Mouse (Mus musculus): ENCODE measurements around the gene Olfr11.

Olfr11 gene

DNA sequence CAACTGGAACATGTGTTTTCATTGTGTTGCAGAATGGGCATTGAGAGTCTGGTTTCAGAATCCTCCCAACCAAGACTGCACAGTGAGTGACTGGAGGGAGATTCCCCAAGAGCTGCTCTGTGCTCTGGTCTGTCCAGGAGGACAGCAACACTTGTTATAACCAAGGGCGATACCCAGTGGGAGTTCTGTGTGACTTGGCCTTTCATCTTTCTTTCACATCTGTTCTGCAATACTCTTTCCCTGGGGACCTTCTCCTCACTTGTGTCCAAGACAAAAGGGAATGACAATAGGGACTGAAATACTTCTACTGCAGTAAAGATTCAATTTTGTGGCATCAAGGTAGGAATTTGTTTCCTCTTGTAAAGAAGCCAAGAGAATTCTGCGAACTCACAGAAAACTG lies at the start of gene Olfr11:
Gene Olfr11 (minus strand): TSS at position 101 of the 400 bp plus-strand sequence.
- no peak for DNase-seq (ENCODE audit: low read depth)

DNA sequence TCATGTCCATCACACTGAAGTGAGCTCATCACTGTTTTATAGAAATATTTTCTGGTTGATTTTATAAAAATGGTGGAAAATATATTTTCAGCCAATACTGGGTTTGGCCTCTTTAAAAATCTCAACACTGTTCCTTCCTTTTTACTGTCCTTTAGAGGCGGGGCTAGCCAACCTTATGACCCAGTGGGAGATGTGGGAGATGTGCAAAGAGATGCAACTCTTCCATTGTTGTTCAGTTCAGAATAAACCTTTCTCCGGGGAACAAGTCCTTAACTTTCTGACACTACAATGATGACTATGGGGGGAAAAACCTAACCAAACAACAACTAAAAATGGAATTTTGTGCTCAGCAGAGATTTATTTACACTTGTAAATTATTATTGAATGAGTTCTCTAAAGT lies 35.0 kb upstream of the Olfr11 start, which contains the start of gene Olfr1360:
Gene Olfr1360 (minus strand): TSS at position 101 of the 400 bp plus-strand sequence.
- DNase-seq (ENCODE audit: low read depth) = no peak

DNA sequence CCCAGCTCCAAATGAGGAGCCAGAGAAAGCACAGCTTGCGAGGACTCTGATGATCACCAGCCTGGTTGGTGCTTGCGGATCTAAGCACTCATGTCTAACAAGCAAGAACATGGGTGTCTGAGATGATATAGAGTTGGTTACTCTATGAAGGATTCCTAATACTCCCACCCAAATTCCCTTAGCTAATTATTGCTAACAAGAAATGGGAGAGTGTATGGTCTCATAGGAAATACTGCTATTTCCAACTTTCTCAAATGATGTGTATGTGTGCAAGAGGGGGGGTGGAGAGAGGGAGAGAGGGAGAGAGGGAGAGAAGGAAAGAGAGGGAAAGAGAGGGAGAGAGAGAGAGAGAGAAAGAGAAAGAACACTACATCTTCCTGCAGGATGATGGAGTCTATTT lies 21.0 kb upstream of the Olfr11 start, which contains the start of gene Olfr1361:
Gene Olfr1361 (minus strand): TSS at position 101 of the 400 bp plus-strand sequence.
- DNase-seq (ENCODE audit: low read depth) = no peak

DNA sequence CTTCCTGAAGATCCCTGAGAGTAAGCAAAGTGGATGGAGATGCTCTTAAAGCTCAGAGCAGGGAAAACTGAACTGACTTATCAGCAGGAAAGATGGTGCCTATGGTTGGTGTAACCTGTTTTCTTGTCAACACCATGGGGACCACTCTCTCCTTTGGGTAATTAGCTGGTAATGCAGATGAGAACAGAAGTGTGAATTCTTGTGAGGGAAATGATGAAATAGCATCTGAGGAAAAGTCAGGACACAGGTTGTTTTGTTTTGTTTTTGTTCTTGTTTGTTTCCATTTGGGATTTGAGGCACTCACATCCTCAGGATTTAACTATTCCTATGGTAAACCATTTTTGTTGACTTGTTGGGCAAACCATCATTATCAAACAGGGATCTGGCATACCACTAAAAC lies 28.4 kb downstream of the Olfr11 start, which contains the start of gene Olfr1362:
Gene Olfr1362 (minus strand): TSS at position 101 of the 400 bp plus-strand sequence.
- no peak for DNase-seq (ENCODE audit: low read depth)

DNA sequence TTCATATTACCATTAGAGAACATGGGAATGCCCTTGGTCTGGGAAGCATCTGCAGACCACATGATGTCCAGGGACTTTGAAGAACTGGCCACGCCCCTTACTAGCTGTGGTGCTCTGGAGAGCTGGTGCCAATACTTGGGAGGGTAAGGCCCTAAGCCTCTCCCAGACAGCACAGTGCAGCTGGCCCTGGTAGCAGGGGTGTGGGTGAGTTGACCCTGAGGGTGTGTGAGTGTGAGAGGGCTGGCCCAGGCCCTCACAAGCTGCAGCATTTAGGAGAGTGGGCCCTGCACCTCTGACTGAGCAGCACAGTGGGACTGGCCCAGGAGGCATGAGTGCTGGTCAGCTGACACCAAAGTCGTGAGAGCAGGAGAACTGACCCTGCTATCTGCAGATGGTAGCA lies 50.7 kb downstream of the Olfr11 start:
- no peak for DNase-seq (ENCODE audit: low read depth)

All from c-Kit-positive CD71-negative TER-119-negative erythroid progenitor cells, embryonic 14.5 days (primary cell).